Mouse (Mus musculus): ENCODE measurements at regions not wholly inside any gene's neighbourhood (a gene's known extent, or its start where the extent isn't known, plus 50 kb on each side); places are given as distances from the start of the nearest gene placed in this dataset.

GRCm38 (mm10) chr7:40253486-40253885 lies 644.6 kb upstream of the Vstm2b start:
- DNase-seq (ENCODE audit: low spot score in 2 of 2): no peak

GRCm38 (mm10) chr7:40257733-40258376 lies 640.3 kb upstream of the Vstm2b start:
- DNase-seq (ENCODE audit: low spot score in 2 of 2): no peak

GRCm38 (mm10) chr7:40258377-40258739 lies 639.8 kb upstream of the Vstm2b start:
- DNase-seq (ENCODE audit: low spot score in 2 of 2): no peak

- peak; percentile 38 to 77 for DNase-seq (ENCODE audit: low spot score in 2 of 2)
These were observed 624.6 kb upstream of the Vstm2b start for GRCm38 (mm10) chr7:40273459-40274072.

GRCm38 (mm10) chr7:40275078-40275477 lies 623.0 kb upstream of the Vstm2b start:
- peak in 1 of 2 experiments; percentile 17 for DNase-seq (ENCODE audit: low spot score in 2 of 2)

GRCm38 (mm10) chr7:40275658-40276057 lies 622.5 kb upstream of the Vstm2b start:
- DNase-seq (ENCODE audit: low spot score in 2 of 2): no peak

- DNase-seq (ENCODE audit: low spot score in 2 of 2): no peak
These were observed 622.0 kb upstream of the Vstm2b start for GRCm38 (mm10) chr7:40276116-40276515.

GRCm38 (mm10) chr7:40290166-40290565 lies 608.0 kb upstream of the Vstm2b start:
- no peak for DNase-seq (ENCODE audit: low spot score in 2 of 2)

- DNase-seq (ENCODE audit: low spot score in 2 of 2): no peak
These were observed 587.6 kb upstream of the Vstm2b start for GRCm38 (mm10) chr7:40310558-40310957.

- DNase-seq (ENCODE audit: low spot score in 2 of 2): peak; percentile 39 to 55
These were observed 577.0 kb upstream of the Vstm2b start for GRCm38 (mm10) chr7:40321171-40321570.

GRCm38 (mm10) chr7:40325188-40325705 lies 572.9 kb upstream of the Vstm2b start:
- no peak for DNase-seq (ENCODE audit: low spot score in 2 of 2)

GRCm38 (mm10) chr7:40332455-40332854 lies 565.7 kb upstream of the Vstm2b start:
- no peak for DNase-seq (ENCODE audit: low spot score in 2 of 2)

- DNase-seq (ENCODE audit: low spot score in 2 of 2): no peak
These were observed 545.8 kb upstream of the Vstm2b start for GRCm38 (mm10) chr7:40352306-40352705.

GRCm38 (mm10) chr7:40362719-40363118 lies 535.4 kb upstream of the Vstm2b start:
- no peak for DNase-seq (ENCODE audit: low spot score in 2 of 2)

GRCm38 (mm10) chr7:40372713-40373112 lies 525.4 kb upstream of the Vstm2b start:
- DNase-seq (ENCODE audit: low spot score in 2 of 2): no peak

- DNase-seq (ENCODE audit: low spot score in 2 of 2): no peak
These were observed 520.3 kb upstream of the Vstm2b start for GRCm38 (mm10) chr7:40377839-40378238.

- DNase-seq (ENCODE audit: low spot score in 2 of 2): no peak
These were observed 516.9 kb upstream of the Vstm2b start for GRCm38 (mm10) chr7:40381244-40381643.

- no peak for DNase-seq (ENCODE audit: low spot score in 2 of 2)
These were observed 510.0 kb upstream of the Vstm2b start for GRCm38 (mm10) chr7:40388152-40388551.

GRCm38 (mm10) chr7:40389795-40390194 lies 508.3 kb upstream of the Vstm2b start:
- DNase-seq (ENCODE audit: low spot score in 2 of 2): peak in 1 of 2 experiments; percentile 13

GRCm38 (mm10) chr7:40390927-40391326 lies 507.2 kb upstream of the Vstm2b start:
- no peak for DNase-seq (ENCODE audit: low spot score in 2 of 2)

- no peak for DNase-seq (ENCODE audit: low spot score in 2 of 2)
These were observed 506.5 kb upstream of the Vstm2b start for GRCm38 (mm10) chr7:40391626-40392025.

GRCm38 (mm10) chr7:40392207-40392606 lies 505.9 kb upstream of the Vstm2b start:
- DNase-seq (ENCODE audit: low spot score in 2 of 2): no peak

- no peak for DNase-seq (ENCODE audit: low spot score in 2 of 2)
These were observed 505.4 kb upstream of the Vstm2b start for GRCm38 (mm10) chr7:40392699-40393098.
